Mouse (Mus musculus): Measurements from ENCODE around the gene Odf3l1. TPM values are rescaled to one million over a fixed set of nuclear protein-coding genes. Genes with fewer than 3 reads are reported as not detected.
A peak's percentile ranks its signal among the peaks of the same experiment; 100 is the strongest.

The Odf3l1 gene
- polyA plus RNA-seq, 1 experiment from 2014 or later = not detected

DNA sequence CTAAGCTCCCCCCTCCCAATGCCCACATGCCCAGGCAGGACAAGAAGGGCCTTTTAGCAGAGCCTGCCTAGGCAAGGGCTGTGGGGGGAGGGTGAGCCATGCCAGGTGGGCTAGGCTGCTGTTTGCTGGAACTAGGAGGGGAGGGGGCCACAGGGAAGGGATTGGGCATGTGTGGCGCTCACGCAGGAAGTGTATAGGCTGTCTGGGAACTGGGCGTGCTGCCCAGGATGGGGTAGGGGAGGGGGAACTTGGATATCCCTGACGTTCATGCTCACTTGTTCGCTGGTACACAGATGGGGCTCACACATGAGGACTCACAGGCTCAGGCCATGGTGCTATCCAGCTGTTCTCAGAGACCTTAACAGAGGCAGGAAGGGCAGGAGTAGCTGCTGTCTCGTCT is 3.8 kb upstream of the Odf3l1 start:
- ATAC-seq (no peak), DNase-seq (no peak)
- Histone ChIP-seq H3K4me1 (ENCODE audit: insufficient read depth) (no peaks in the 10 kb centered on the region), H3K27me3 (ENCODE audit: insufficient read depth, low read length) (peaks cover 11% of the 10 kb centered on the region; the same call in 1 of the 2 replicates), H3K4me2 (ENCODE audit: low read depth, low read length) (no peak overlapping the region), H3K9ac (replicated peaks) (no peak overlapping the region), H3K9me3 (ENCODE audit: low read length) (no peaks in the 10 kb centered on the region), H3K27ac (ENCODE audit: low read depth) (no peak overlapping the region), H3K36me3 (replicated peaks; ENCODE audit: insufficient read depth, low read length) (no peaks in the 10 kb centered on the region), H3K4me3 (ENCODE audit: low read depth, low read length) (no peak overlapping the region)
- no peak for TF ChIP-seq EP300 (IDR thresholded peaks at IDR 0.05; ENCODE audit: low read depth)
- no peak for TF ChIP-seq CTCF (IDR thresholded peaks at IDR 0.05; ENCODE audit: low read depth)
- 50% methylated on average over 6 of the region's 6 CpGs for WGBS (ENCODE audit: insufficient replicate concordance)

DNA sequence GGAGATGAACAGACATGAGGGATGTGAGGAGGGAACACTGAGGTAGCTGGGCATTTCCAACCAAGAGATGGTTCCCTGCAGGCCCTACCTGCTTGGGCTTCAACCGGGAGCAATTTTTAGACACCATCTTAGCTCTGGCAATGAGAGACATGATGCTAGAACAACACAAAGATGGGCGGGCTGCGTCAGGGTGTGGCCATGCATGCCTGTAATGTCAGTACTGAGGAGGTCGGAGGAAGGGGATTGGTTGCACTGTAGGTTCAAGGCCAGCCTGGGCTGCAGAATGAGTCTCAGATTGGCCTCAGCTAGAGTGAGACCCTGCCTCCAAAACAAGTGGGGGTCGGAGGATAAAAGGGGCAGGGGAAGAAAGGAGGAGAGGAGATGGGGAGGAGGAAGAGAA is 2.0 kb upstream of the Odf3l1 start:
- ATAC-seq (no peak), DNase-seq (no peak)
- Histone ChIP-seq H3K9me3 (ENCODE audit: low read length) (no peaks in the 10 kb centered on the region), H3K4me1 (ENCODE audit: insufficient read depth) (no peaks in the 10 kb centered on the region), H3K36me3 (replicated peaks; ENCODE audit: insufficient read depth, low read length) (no peaks in the 10 kb centered on the region), H3K4me2 (ENCODE audit: low read depth, low read length) (no peak overlapping the region), H3K27ac (ENCODE audit: low read depth) (no peak overlapping the region), H3K9ac (replicated peaks) (no peak overlapping the region), H3K4me3 (ENCODE audit: low read depth, low read length) (no peak overlapping the region), H3K27me3 (ENCODE audit: insufficient read depth, low read length) (peaks cover 11% of the 10 kb centered on the region; the same call in 1 of the 2 replicates)
- no peak for TF ChIP-seq EP300 (IDR thresholded peaks at IDR 0.05; ENCODE audit: low read depth)
- TF ChIP-seq CTCF (IDR thresholded peaks at IDR 0.05; ENCODE audit: low read depth) = no peak
- WGBS (ENCODE audit: insufficient replicate concordance) = 71% methylated on average over 5 of the region's 5 CpGs

DNA sequence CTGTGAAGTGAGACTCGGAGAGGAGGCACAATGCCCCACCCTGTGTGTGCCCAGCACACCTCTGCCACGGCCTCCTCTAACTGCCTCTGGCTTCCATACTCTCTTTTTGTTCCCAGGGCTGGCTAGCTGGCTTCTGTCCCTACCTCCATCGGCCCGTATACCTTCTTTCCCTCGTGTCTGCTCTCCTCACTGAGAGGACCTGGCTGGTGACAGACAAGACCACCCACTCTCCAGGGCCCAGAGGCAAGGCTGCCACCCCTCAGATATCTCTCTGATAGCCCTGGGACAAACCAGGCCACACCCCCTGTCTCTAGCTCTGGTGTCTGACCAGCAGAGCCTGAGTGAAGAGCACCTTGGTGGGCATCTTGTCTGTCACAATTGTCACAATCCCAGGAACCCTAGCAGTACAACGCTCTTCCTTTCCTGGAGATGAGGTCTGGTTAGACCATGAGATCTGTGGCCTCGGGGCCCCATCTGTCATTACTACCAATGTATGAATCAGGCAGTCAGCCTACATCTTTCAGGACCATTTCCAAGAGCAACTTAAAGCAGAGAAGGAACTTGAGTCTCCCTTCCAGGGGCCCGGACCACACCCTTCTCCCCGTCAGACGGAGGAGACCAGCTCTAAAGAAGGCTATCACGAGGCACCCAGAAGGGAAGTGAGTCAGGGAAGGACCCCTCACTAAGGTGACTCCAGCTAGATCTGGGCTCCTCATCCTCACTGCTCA is 1.4 kb upstream of the Odf3l1 start:
- no peak for DNase-seq
- WGBS (ENCODE audit: insufficient replicate concordance) = 52% methylated on average over 11 of the region's 11 CpGs
- TF ChIP-seq EP300 (IDR thresholded peaks at IDR 0.05; ENCODE audit: low read depth) = no peak
- no peak for TF ChIP-seq CTCF (IDR thresholded peaks at IDR 0.05; ENCODE audit: low read depth)

DNA sequence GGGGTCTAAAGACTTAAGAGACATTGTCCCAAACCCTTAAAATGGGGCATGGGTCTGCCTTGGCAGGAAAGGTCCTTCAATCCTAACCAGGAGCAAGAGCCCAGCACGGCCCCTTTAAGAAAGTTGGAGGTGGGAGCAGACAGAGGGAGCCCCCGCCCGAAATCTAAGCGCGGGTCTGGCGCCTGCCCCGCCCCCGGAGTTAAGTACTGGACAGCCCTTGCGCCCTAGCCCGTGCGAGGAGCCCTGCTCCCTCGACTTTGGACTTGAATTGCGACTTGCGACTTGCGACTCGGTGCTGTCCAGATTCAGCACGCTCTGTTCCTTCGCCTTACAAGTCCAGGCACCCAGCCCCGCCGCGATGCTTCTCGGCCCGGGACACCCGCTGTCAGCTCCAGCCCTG is 353 bp upstream of the Odf3l1 start, which contains the start of gene Cspg4:
TSS of gene Cspg4 (plus strand) at position 202 of the 400 bp plus-strand sequence.
- Histone ChIP-seq H3K9ac (replicated peaks) (no peak within 1 kb of the TSS), H3K4me1 (ENCODE audit: insufficient read depth) (no peaks in the 10 kb centered on the region), H3K27me3 (ENCODE audit: insufficient read depth, low read length) (peaks cover 11% of the 10 kb centered on the region; the same call in 1 of the 2 replicates), H3K27ac (ENCODE audit: low read depth) (no peak within 1 kb of the TSS), H3K36me3 (replicated peaks; ENCODE audit: insufficient read depth, low read length) (no peaks in the 10 kb centered on the region), H3K4me3 (ENCODE audit: low read depth, low read length) (no peak within 1 kb of the TSS), H3K4me2 (ENCODE audit: low read depth, low read length) (peak within 1 kb of the TSS; percentile 42), H3K9me3 (ENCODE audit: low read length) (no peaks in the 10 kb centered on the region)
- 7% methylated on average over 24 of the region's 24 CpGs for WGBS (ENCODE audit: insufficient replicate concordance)
- no peak for TF ChIP-seq EP300 (IDR thresholded peaks at IDR 0.05; ENCODE audit: low read depth)
- no peak for TF ChIP-seq CTCF (IDR thresholded peaks at IDR 0.05; ENCODE audit: low read depth)
- no peak for ATAC-seq
- DNase-seq = no peak

More for the DNA sequence above, 1.4 kb upstream of the Odf3l1 start:
- Histone ChIP-seq H3K4me3 (ENCODE audit: low read depth, low read length) (no peak overlapping the region), H3K4me1 (ENCODE audit: insufficient read depth) (no peaks in the 10 kb centered on the region), H3K36me3 (replicated peaks; ENCODE audit: insufficient read depth, low read length) (no peaks in the 10 kb centered on the region), H3K9ac (replicated peaks) (no peak overlapping the region), H3K27ac (ENCODE audit: low read depth) (no peak overlapping the region), H3K27me3 (ENCODE audit: insufficient read depth, low read length) (peaks cover 11% of the 10 kb centered on the region; the same call in 1 of the 2 replicates), H3K4me2 (ENCODE audit: low read depth, low read length) (no peak overlapping the region), H3K9me3 (ENCODE audit: low read length) (no peaks in the 10 kb centered on the region)
- ATAC-seq = no peak

DNA sequence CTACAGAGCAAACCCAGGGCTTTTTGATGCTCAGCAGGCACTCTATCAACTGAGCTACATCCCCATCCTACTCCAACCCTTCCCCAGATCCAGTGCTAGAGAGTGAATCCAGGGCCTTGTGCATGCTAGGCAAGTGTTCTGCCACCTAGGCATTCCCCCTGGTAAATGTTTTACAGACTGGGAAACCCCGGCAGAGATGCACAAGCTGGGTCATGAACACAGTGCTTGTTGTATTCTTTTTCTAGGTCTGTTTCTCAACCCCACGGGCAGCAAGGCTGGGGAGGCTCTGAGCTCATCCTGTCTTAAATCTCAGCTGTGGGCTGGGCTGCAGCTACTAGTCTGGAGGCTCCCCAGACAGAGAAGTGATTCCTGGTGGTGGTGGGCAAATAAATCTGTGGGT is 1.6 kb downstream of the Odf3l1 start:
- ATAC-seq = no peak
- Histone ChIP-seq H3K27me3 (ENCODE audit: insufficient read depth, low read length) (peaks cover 11% of the 10 kb centered on the region; the same call in 1 of the 2 replicates), H3K4me2 (ENCODE audit: low read depth, low read length) (no peak overlapping the region), H3K27ac (ENCODE audit: low read depth) (no peak overlapping the region), H3K9me3 (ENCODE audit: low read length) (no peaks in the 10 kb centered on the region), H3K4me1 (ENCODE audit: insufficient read depth) (no peaks in the 10 kb centered on the region), H3K9ac (replicated peaks) (no peak overlapping the region), H3K36me3 (replicated peaks; ENCODE audit: insufficient read depth, low read length) (no peaks in the 10 kb centered on the region), H3K4me3 (ENCODE audit: low read depth, low read length) (no peak overlapping the region)
- TF ChIP-seq CTCF (IDR thresholded peaks at IDR 0.05; ENCODE audit: low read depth) = no peak
- no peak for TF ChIP-seq EP300 (IDR thresholded peaks at IDR 0.05; ENCODE audit: low read depth)
- 46% methylated on average over 2 of the region's 2 CpGs for WGBS (ENCODE audit: insufficient replicate concordance)
- no peak for DNase-seq

DNA sequence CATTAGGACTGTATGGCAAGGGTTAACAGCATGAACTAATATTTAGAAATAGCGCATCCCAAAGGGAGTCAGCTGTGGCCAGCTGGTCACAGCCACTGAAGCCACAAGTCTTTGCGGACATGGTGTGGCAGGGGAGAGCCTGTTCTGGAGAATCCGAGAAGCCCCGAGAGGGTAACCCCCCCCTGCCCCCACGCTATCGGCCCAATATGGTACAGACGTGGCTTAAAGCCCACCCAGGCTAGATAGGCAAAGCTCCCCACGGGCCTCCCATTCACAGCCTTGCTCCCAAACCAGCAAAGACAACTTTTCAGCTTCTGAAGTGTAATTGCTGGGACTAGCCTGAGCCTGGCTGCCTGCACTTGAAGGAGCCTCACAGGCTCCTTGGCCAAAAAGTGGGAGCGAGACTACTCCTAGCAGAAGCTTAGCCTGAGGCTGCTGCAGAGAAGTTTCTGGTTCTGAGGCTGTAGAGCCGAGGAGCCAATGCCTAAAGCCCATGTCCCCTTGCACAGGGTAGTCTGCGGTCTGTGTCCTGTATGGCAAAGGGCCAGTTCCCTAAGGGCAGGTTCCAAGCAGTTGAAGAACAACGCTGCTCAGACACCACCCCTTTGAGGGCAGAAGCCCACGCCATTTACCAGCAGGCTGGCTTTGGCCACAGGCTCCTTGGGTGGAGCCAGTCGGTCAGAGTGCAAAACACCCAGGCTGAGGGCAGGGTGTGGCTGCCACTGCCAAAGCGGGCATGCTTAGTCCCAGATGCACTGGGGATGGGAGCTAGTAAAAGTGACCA is 3.8 kb downstream of the Odf3l1 start:
- H3K36me3 ChIP-seq (replicated peaks; ENCODE audit: insufficient read depth, low read length) = no peaks in the 10 kb centered on the region
- H3K9ac ChIP-seq (replicated peaks) = no peak overlapping the region
- no peaks in the 10 kb centered on the region for H3K4me1 ChIP-seq (ENCODE audit: insufficient read depth)
- H3K4me2 ChIP-seq (ENCODE audit: low read depth, low read length) = no peak overlapping the region
- TF ChIP-seq EP300 (IDR thresholded peaks at IDR 0.05; ENCODE audit: low read depth) = no peak
- no peak for TF ChIP-seq CTCF (IDR thresholded peaks at IDR 0.05; ENCODE audit: low read depth)
- no peak for DNase-seq
- ATAC-seq = no peak
- no peaks in the 10 kb centered on the region for H3K9me3 ChIP-seq (ENCODE audit: low read length)
- H3K27ac ChIP-seq (ENCODE audit: low read depth) = no peak overlapping the region
- H3K4me3 ChIP-seq (ENCODE audit: low read depth, low read length) = no peak overlapping the region
- peaks cover 8% of the 10 kb centered on the region; the same call in 1 of the 2 replicates for H3K27me3 ChIP-seq (ENCODE audit: insufficient read depth, low read length)
- WGBS (ENCODE audit: insufficient replicate concordance) = 58% methylated on average over 15 of the region's 15 CpGs
